Mouse (Mus musculus): ENCODE data around the gene Lrrc25. TPM values are rescaled to one million over a fixed set of nuclear protein-coding genes. Genes with fewer than 3 reads are reported as not detected.

The Lrrc25 gene
- total RNA-seq, 2 experiments from 2014 or later, result 0.23 to 0.64 TPM

GRCm38 (mm10) chr8:70647343-70648163 is 31.6 kb downstream of the Lrrc25 start:
- DNase-seq (ENCODE audit: low spot score), result no peak

GRCm38 (mm10) chr8:70648164-70648442 is 32.1 kb downstream of the Lrrc25 start:
- DNase-seq (ENCODE audit: low spot score), result no peak

- DNase-seq (ENCODE audit: low spot score), result no peak
Observed at GRCm38 (mm10) chr8:70648921-70649320, 33.0 kb downstream of the Lrrc25 start.

- peak; percentile 56 for DNase-seq (ENCODE audit: low spot score)
Observed at GRCm38 (mm10) chr8:70649324-70649723, 33.4 kb downstream of the Lrrc25 start.

- no peak for DNase-seq (ENCODE audit: low spot score)
Observed at GRCm38 (mm10) chr8:70650351-70650750, 34.4 kb downstream of the Lrrc25 start.

- peak; percentile 64 for DNase-seq (ENCODE audit: low spot score)
Observed at GRCm38 (mm10) chr8:70653226-70653625, 37.3 kb downstream of the Lrrc25 start.

- DNase-seq (ENCODE audit: low spot score), result no peak
Observed at GRCm38 (mm10) chr8:70654121-70654520, 38.2 kb downstream of the Lrrc25 start.

- no peak for DNase-seq (ENCODE audit: low spot score)
Observed at GRCm38 (mm10) chr8:70655469-70655868, 39.5 kb downstream of the Lrrc25 start.

- DNase-seq (ENCODE audit: low spot score), result no peak
Observed at GRCm38 (mm10) chr8:70656193-70656790, 40.3 kb downstream of the Lrrc25 start.

- no peak for DNase-seq (ENCODE audit: low spot score)
Observed at GRCm38 (mm10) chr8:70657214-70657613, 41.3 kb downstream of the Lrrc25 start.

GRCm38 (mm10) chr8:70657739-70658138 is 41.8 kb downstream of the Lrrc25 start:
- DNase-seq (ENCODE audit: low spot score), result no peak

GRCm38 (mm10) chr8:70658897-70659603 is 43.1 kb downstream of the Lrrc25 start:
- no peak for DNase-seq (ENCODE audit: low spot score)

GRCm38 (mm10) chr8:70659604-70660272 is 43.8 kb downstream of the Lrrc25 start:
- peak; percentile 89 for DNase-seq (ENCODE audit: low spot score)

GRCm38 (mm10) chr8:70660273-70660725 is 44.3 kb downstream of the Lrrc25 start, which contains the start of gene Pgpep1:
Gene Pgpep1, minus strand, starts transcription at chr8:70660388.
- DNase-seq (ENCODE audit: low spot score), result no peak

- no peak for DNase-seq (ENCODE audit: low spot score)
Observed at GRCm38 (mm10) chr8:70663691-70664090, 47.7 kb downstream of the Lrrc25 start.

GRCm38 (mm10) chr8:70664631-70665030 is 48.7 kb downstream of the Lrrc25 start:
- DNase-seq (ENCODE audit: low spot score), result no peak

- DNase-seq (ENCODE audit: low spot score), result no peak
Observed at GRCm38 (mm10) chr8:70665599-70665998, 49.6 kb downstream of the Lrrc25 start.

- peak; percentile 86 for DNase-seq (ENCODE audit: low spot score)
Observed at GRCm38 (mm10) chr8:70667071-70667470, 51.1 kb downstream of the Lrrc25 start.

Data from gastrocnemius, adult 18-20 months (tissue).